Mouse (Mus musculus) megakaryocyte, embryonic 14.5 days (primary cell): Measurements from ENCODE around the gene Fbxo44.

Experiments
- FLI1 ChIP-seq: IDR thresholded peaks from 2 replicates; pipeline ENCODE4 v1.6.1; 2012; ENCODE audit warnings: low read length, inconsistent platforms, mixed read lengths
- GATA1 ChIP-seq: IDR thresholded peaks from 3 replicates; pipeline ENCODE4 v1.6.1; 2012; ENCODE audit warnings: mixed read lengths, low read length, inconsistent platforms, borderline replicate concordance

DNA sequence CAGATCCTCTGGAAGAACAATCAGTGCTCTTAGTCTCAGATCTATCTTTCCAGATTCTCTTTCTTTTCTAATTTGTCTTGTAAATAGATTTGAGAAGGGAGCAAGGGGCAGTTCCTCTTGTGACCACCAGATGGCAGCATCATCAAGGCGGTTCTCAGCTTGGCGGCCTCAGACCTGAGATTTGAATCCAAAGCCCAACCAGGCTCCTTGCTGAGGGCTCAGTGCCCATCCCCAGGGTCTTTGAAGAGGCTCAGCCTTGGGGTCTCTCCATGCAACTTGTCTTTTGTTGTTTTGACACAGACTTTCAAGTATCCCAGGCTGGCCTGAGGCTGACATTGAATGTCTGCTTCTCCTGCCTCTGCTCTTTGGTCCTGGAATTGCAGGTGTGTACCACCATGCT, 10.6 kb upstream of the Fbxo44 start:
- TF ChIP-seq GATA1 (no peak), FLI1 (no peak)
